Comparison of ENCODE assay signal across 8 mouse cellular contexts in the genomic region with DNA sequence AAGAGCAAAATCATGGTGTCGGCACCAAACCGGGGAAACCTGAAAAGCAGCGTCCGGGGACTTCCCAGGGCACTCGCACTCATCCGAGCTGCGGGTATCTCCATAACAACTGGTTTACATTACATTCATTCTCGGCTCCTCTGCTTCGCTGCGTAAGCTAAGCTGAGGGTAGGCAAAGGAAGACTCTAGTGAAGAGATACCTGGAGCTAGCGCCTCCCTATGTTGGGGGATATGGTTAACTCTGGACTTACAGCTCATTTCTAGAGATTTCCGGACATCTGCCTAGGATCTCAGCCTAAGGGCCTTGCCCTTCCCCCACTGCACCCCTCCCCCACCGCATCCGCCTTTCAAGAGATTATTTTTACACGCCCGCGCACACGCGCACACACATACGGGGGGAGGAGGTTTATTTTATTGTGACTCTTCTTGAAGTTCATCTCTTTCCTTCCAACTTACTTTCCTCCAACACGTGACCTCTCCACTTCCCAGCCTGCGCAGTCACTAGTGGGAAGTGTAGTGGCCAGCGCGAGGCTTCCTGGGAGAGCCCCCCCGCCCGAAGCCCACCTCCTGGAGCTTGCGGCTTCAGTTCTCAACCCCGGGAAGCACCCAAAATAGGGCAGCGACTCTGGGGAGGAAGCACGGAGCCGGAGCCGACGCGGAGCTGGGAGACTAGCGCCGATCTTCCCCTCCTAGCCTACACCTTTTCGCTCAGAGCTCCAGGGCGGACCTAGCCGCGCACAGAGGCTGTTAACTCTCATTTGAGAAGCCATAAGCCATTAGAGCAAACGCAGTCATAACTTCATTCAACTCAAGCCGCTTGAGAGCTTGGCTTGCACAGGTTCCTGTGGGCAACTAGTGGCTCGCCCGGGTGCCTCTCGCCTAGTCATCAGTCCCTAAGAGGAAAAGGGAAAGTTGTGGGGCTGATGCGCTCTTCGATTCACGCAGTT. TPM values are rescaled to one million over a fixed set of nuclear protein-coding genes. Genes with fewer than 3 reads are reported as not detected.
DNase-seq lines count a peak whose midpoint lies in the region; ATAC-seq and TF ChIP-seq lines count a peak whose summit lies in the region.

No protein-coding gene starts in this region.

- WGBS in hindbrain, embryonic 14.5 days = under 1% methylated on average over 48 of the region's 48 CpGs
- under 1% methylated on average over 48 of the region's 48 CpGs for WGBS in midbrain, embryonic 15.5 days

- no peaks in the 10 kb centered on the region for H3K36me3 ChIP-seq in testis, adult 2 months (ENCODE audit: control insufficient read depth, insufficient read depth, low read length)
- no peaks in the 10 kb centered on the region for H3K36me3 ChIP-seq in hindbrain, embryonic 14.5 days (replicated peaks; ENCODE audit: control insufficient read depth, insufficient read depth)
- H3K36me3 ChIP-seq in midbrain, embryonic 15.5 days (replicated peaks) = no peaks in the 10 kb centered on the region

- H3K4me2 ChIP-seq in hindbrain, embryonic 14.5 days (replicated peaks) = peak overlapping the region; percentile 93
- H3K4me2 ChIP-seq in midbrain, embryonic 15.5 days = peak overlapping the region; percentile 100

- peak overlapping the region; percentile 12 for H3K4me3 ChIP-seq in testis, adult 2 months (ENCODE audit: control insufficient read depth, low read depth, low read length)
- H3K4me3 ChIP-seq in hindbrain, embryonic 14.5 days (replicated peaks; ENCODE audit: low read length) = peak overlapping the region; percentile 38
- peak overlapping the region; percentile 72 for H3K4me3 ChIP-seq in midbrain, embryonic 15.5 days

- H3K27me3 ChIP-seq in testis, adult 2 months (ENCODE audit: control insufficient read depth, insufficient read depth, low read length) = peaks cover 4% of the 10 kb centered on the region
- H3K27me3 ChIP-seq in hindbrain, embryonic 14.5 days (ENCODE audit: control insufficient read depth, insufficient read depth, low read length) = peaks cover 40% of the 10 kb centered on the region
- peaks cover 35% of the 10 kb centered on the region for H3K27me3 ChIP-seq in midbrain, embryonic 15.5 days (replicated peaks)

- no peak for ATAC-seq in hindbrain, embryonic 14.5 days (ENCODE audit: low FRiP score)
- no peak for ATAC-seq in midbrain, embryonic 15.5 days (replicated peaks)

- TF ChIP-seq CTCF in testis, adult 2 months (IDR thresholded peaks at IDR 0.05; ENCODE audit: control insufficient read depth, insufficient read depth, insufficient replicate concordance, low read depth, low read length) = no peak

- peak overlapping the region; percentile 32; the same call in 1 of the 2 replicates for H3K9ac ChIP-seq in hindbrain, embryonic 14.5 days
- H3K9ac ChIP-seq in midbrain, embryonic 15.5 days = peak overlapping the region; percentile 39

- no peaks in the 10 kb centered on the region for H3K9me3 ChIP-seq in hindbrain, embryonic 14.5 days (ENCODE audit: control insufficient read depth, low read length)
- no peaks in the 10 kb centered on the region for H3K9me3 ChIP-seq in midbrain, embryonic 15.5 days

- H3K27ac ChIP-seq in testis, adult 2 months (ENCODE audit: control insufficient read depth, insufficient read depth, low read depth, low read length) = no peak overlapping the region
- H3K27ac ChIP-seq in hindbrain, embryonic 14.5 days = no peak overlapping the region
- H3K27ac ChIP-seq in midbrain, embryonic 15.5 days = no peak overlapping the region

- no peak for TF ChIP-seq POLR2A in testis, adult 2 months (IDR thresholded peaks at IDR 0.05; ENCODE audit: control insufficient read depth, low read depth, low read length)

- H3K4me1 ChIP-seq in testis, adult 2 months (ENCODE audit: control insufficient read depth, insufficient read depth, low read length) = peaks cover 2% of the 10 kb centered on the region
- H3K4me1 ChIP-seq in hindbrain, embryonic 14.5 days (replicated peaks; ENCODE audit: control insufficient read depth, insufficient read depth, low read length) = peaks cover 25% of the 10 kb centered on the region
- peaks cover 34% of the 10 kb centered on the region for H3K4me1 ChIP-seq in midbrain, embryonic 15.5 days

- DNase-seq in frontal cortex, postnatal 36 days (ENCODE audit: low spot score in 2 of 2) = peak; percentile 39 to 48
- no peak for DNase-seq in frontal cortex, postnatal 10 days (ENCODE audit: low spot score in 2 of 2)
- no peak for DNase-seq in testis, postnatal 10 days (ENCODE audit: low spot score)
- peak; percentile 48 for DNase-seq in hindbrain, embryonic 14.5 days (ENCODE audit: low spot score)
- DNase-seq in thymus, postnatal 14 days = no peak
- no peak for DNase-seq in spleen, adult 18-20 months

RNA-seq across cellular contexts. Expression of gene Bdnf, which starts 0.7 kb away (rescaled TPM):
- polyA plus RNA-seq in testis, adult 2 months (2012; rRNA removed) = 0.02 and 0.05 TPM in 2 replicates
- 4.2 and 5.3 TPM in 2 replicates for polyA plus RNA-seq in hindbrain, embryonic 14.5 days (2014; fragmentation: Nextera tagmentation; extraction: Ambion mirVana)
- polyA plus RNA-seq in midbrain, embryonic 15.5 days (2015; fragmentation: Nextera tagmentation; extraction: Ambion mirVana) = 6.4 and 6.8 TPM in 2 replicates

Comparison
In these comparisons a context has a peak if more than half of its experiments do, and no peak if none do; other contexts are left out.
1. DNase-seq: peak in frontal cortex, postnatal 36 days (2 of 2) and hindbrain, embryonic 14.5 days (single experiment); none in frontal cortex, postnatal 10 days (0 of 2), testis, postnatal 10 days (single experiment), thymus, postnatal 14 days (single experiment) and spleen, adult 18-20 months (0 of 2).
2. H3K4me3 ChIP-seq: peak in every context shown above with its lines; median percentile 72 in midbrain, embryonic 15.5 days; 38 in hindbrain, embryonic 14.5 days; 12 in testis, adult 2 months.